Mouse (Mus musculus): ENCODE results near the gene 2410002F23Rik.
"Not testable (repeated sequence)": the region's sequence is repeated elsewhere in the genome, so short reads cannot be mapped to it uniquely, and the experiment has no call there.

Gene 2410002F23Rik

GRCm38 (mm10) chr7:44246055-44246983, at the start of gene 2410002F23Rik, which contains the start of gene 1700028J19Rik:
Gene 2410002F23Rik, plus strand, starts transcription at chr7:44246722.
Gene 1700028J19Rik, minus strand, starts transcription at chr7:44246695.
- DNase-seq (ENCODE audit: low spot score in 2 of 2): peak; percentile 89 to 92

- no peak for DNase-seq (ENCODE audit: low spot score in 2 of 2)
These were observed 48.6 kb upstream of the 2410002F23Rik start, which contains the start of gene Klk1b3 for GRCm38 (mm10) chr7:44197891-44198290. Gene Klk1b3, plus strand, starts transcription at chr7:44198191.

- not testable (repeated sequence) for DNase-seq (ENCODE audit: low spot score in 2 of 2)
These were observed 39.4 kb upstream of the 2410002F23Rik start, which contains the start of gene Klk1b4 for GRCm38 (mm10) chr7:44207135-44207534. Gene Klk1b4, plus strand, starts transcription at chr7:44207435.

- no peak for DNase-seq (ENCODE audit: low spot score in 2 of 2)
These were observed 38.2 kb upstream of the 2410002F23Rik start for GRCm38 (mm10) chr7:44208307-44208706.

GRCm38 (mm10) chr7:44215645-44216044, 30.9 kb upstream of the 2410002F23Rik start, which contains the start of gene Klk1b5:
Gene Klk1b5, plus strand, starts transcription at chr7:44215945.
- no peak for DNase-seq (ENCODE audit: low spot score in 2 of 2)

GRCm38 (mm10) chr7:44221601-44222000, 24.9 kb upstream of the 2410002F23Rik start:
- not testable (repeated sequence) for DNase-seq (ENCODE audit: low spot score in 2 of 2)

GRCm38 (mm10) chr7:44222335-44222734, 24.2 kb upstream of the 2410002F23Rik start:
- DNase-seq (ENCODE audit: low spot score in 2 of 2): not testable (repeated sequence)

- no peak for DNase-seq (ENCODE audit: low spot score in 2 of 2)
These were observed 21.4 kb upstream of the 2410002F23Rik start, which contains the start of gene Klk1 for GRCm38 (mm10) chr7:44225076-44225475. Gene Klk1, plus strand, starts transcription at chr7:44225360.

- no peak for DNase-seq (ENCODE audit: low spot score in 2 of 2)
These were observed 10.6 kb upstream of the 2410002F23Rik start, which contains the start of gene Gm36864 for GRCm38 (mm10) chr7:44235909-44236308. Gene Gm36864, plus strand, starts transcription at chr7:44236177.

GRCm38 (mm10) chr7:44239913-44240312, 6.6 kb upstream of the 2410002F23Rik start:
- no peak for DNase-seq (ENCODE audit: low spot score in 2 of 2)

GRCm38 (mm10) chr7:44240712-44241111, 5.8 kb upstream of the 2410002F23Rik start:
- no peak for DNase-seq (ENCODE audit: low spot score in 2 of 2)

GRCm38 (mm10) chr7:44241163-44241562, 5.4 kb upstream of the 2410002F23Rik start:
- no peak for DNase-seq (ENCODE audit: low spot score in 2 of 2)

GRCm38 (mm10) chr7:44244080-44244479, 2.4 kb upstream of the 2410002F23Rik start:
- no peak for DNase-seq (ENCODE audit: low spot score in 2 of 2)

- DNase-seq (ENCODE audit: low spot score in 2 of 2): no peak
These were observed 505 bp downstream of the 2410002F23Rik start for GRCm38 (mm10) chr7:44246984-44247470.

- DNase-seq (ENCODE audit: low spot score in 2 of 2): no peak
These were observed 1.4 kb downstream of the 2410002F23Rik start for GRCm38 (mm10) chr7:44247971-44248370.

- DNase-seq (ENCODE audit: low spot score in 2 of 2): no peak
These were observed 2.7 kb downstream of the 2410002F23Rik start for GRCm38 (mm10) chr7:44249248-44249647.

- not testable (repeated sequence) for DNase-seq (ENCODE audit: low spot score in 2 of 2)
These were observed 4.3 kb downstream of the 2410002F23Rik start for GRCm38 (mm10) chr7:44250732-44251275.

GRCm38 (mm10) chr7:44253023-44253616, 6.6 kb downstream of the 2410002F23Rik start:
- no peak for DNase-seq (ENCODE audit: low spot score in 2 of 2)

- DNase-seq (ENCODE audit: low spot score in 2 of 2): no peak
These were observed 8.4 kb downstream of the 2410002F23Rik start for GRCm38 (mm10) chr7:44254930-44255329.

- DNase-seq (ENCODE audit: low spot score in 2 of 2): no peak
These were observed 10.8 kb downstream of the 2410002F23Rik start, which contains the start of gene Acp4 for GRCm38 (mm10) chr7:44257278-44257677. Gene Acp4, minus strand, starts transcription at chr7:44257378.

- DNase-seq (ENCODE audit: low spot score in 2 of 2): no peak
These were observed 13.9 kb downstream of the 2410002F23Rik start for GRCm38 (mm10) chr7:44260410-44260809.

- DNase-seq (ENCODE audit: low spot score in 2 of 2): no peak
These were observed 14.6 kb downstream of the 2410002F23Rik start, which contains the start of gene Gm15517 for GRCm38 (mm10) chr7:44261147-44261546. Gene Gm15517, plus strand, starts transcription at chr7:44261447.
